Mouse (Mus musculus) gastrocnemius, adult 2 months (tissue): Measurements from ENCODE around the gene Spc24. TPM values are rescaled to one million over a fixed set of nuclear protein-coding genes. Genes with fewer than 3 reads are reported as not detected.

ENCODE experiments used
- DNase-seq: peaks from one replicate; pipeline ENCODE4 v3.0.0; 2022
- H3K27ac ChIP-seq: fragments of 200-600 bp; 2 replicates; pipeline ENCODE4 v1.8.1; 2022; ENCODE audit warnings: mild to moderate bottlenecking
- H3K4me3 ChIP-seq: fragments of 200-600 bp; 2 replicates; pipeline ENCODE4 v1.8.1; 2022; ENCODE audit warnings: mild to moderate bottlenecking, moderate library complexity
- CTCF ChIP-seq: fragments of 200-600 bp; IDR thresholded peaks from 2 replicates; pipeline ENCODE4 v1.8.1; 2022; ENCODE audit warnings: antibody characterized with exemption, mild to moderate bottlenecking, moderate library complexity
- intact Hi-C: fragments of 180-260 bp; cut with DNase I; formaldehyde crosslinking; loops from one replicate; pipeline ENCODE4 v1.15.1; 2025
- microRNA-seq: library from miRNA; unstranded; fragments of <30 nt; microRNA quantifications from one replicate; pipeline ENCODE4 v1.2.0, GENCODE M21; 2021
- total RNA-seq, 2 experiments: library from RNA; stranded (reverse); gene quantifications; 2 replicates each; pipeline ENCODE4 v1.2.3; 2021

The Spc24 gene
- total RNA-seq, 2 experiments from 2014 or later, result 0.50 to 0.89 TPM

- Histone ChIP-seq H3K27ac (no peak overlapping the region), H3K4me3 (no peak overlapping the region)
- intact Hi-C loops, result no loop called here
- no peak for TF ChIP-seq CTCF
- no peak for DNase-seq
Observed at GRCm38 (mm10) chr9:21706586-21707265, 53.4 kb downstream of the Spc24 start.

- DNase-seq, result no peak
- H3K27ac ChIP-seq, result no peak overlapping the region
- TF ChIP-seq CTCF, result no peak
- intact Hi-C loops, result no loop called here
- no peak overlapping the region for H3K4me3 ChIP-seq
Observed at GRCm38 (mm10) chr9:21706085-21706484, 54.0 kb downstream of the Spc24 start.

Small RNA genes lying within 50 kb of the gene (microRNA-seq; reads per million reads assigned to microRNA genes)
- gene Mir7083, result 3.6 reads per million

Other genes with a start within 250 kb of the Spc24 start
- 1 to 10 TPM in 1 of 2 experiments, under 1 TPM in 1; 0.74 to 1.3 TPM for gene AB124611, start 234.1 kb downstream of the Spc24 start, total RNA-seq
- gene Carm1, start 213.4 kb downstream of the Spc24 start, total RNA-seq, result 10 to 100 TPM; 54.6 to 57.2 TPM
- gene Timm29, start 167.6 kb downstream of the Spc24 start, total RNA-seq, result 10 to 100 TPM; 44.1 to 48.3 TPM
- 1 to 10 TPM; 5.8 to 6.9 TPM for gene Yipf2, start 167.5 kb downstream of the Spc24 start, total RNA-seq
- gene Smarca4, start 144.1 kb downstream of the Spc24 start, total RNA-seq, result 10 to 100 TPM; 39.0 to 40.7 TPM
- 1 to 10 TPM; 2.9 to 3.3 TPM for gene Ldlr, start 36.8 kb downstream of the Spc24 start, total RNA-seq
- gene Kank2, start 38.4 kb upstream of the Spc24 start, total RNA-seq, result 10 to 100 TPM; 11.5 to 16.6 TPM
- gene Angptl8, start 75.2 kb upstream of the Spc24 start, total RNA-seq, result not detected
- 10 to 100 TPM in 1 of 2 experiments, 1 to 10 TPM in 1; 9.4 to 10.5 TPM for gene Dock6, start 92.3 kb upstream of the Spc24 start, total RNA-seq
- gene Rab3d, start 157.9 kb upstream of the Spc24 start, total RNA-seq, result 1 to 10 TPM; 2.6 to 3.5 TPM
- gene Ccdc159, start 167.2 kb upstream of the Spc24 start, total RNA-seq, result 1 to 10 TPM in 1 of 2 experiments, under 1 TPM in 1; 0.66 to 1.1 TPM
- gene Tmem205, start 167.3 kb upstream of the Spc24 start, total RNA-seq, result 10 to 100 TPM; 11.6 to 11.8 TPM
- under 1 TPM; 0.36 to 0.98 TPM for gene Plppr2, start 176.7 kb upstream of the Spc24 start, total RNA-seq
- 1 to 10 TPM; 1.7 to 3.1 TPM for gene Swsap1, start 195.5 kb upstream of the Spc24 start, total RNA-seq
- under 1 TPM; 0.23 to 0.25 TPM for gene Epor, start 203.2 kb upstream of the Spc24 start, total RNA-seq
- under 1 TPM; 0.28 to 0.69 TPM for gene Rgl3, start 229.1 kb upstream of the Spc24 start, total RNA-seq
- not detected for gene Ccdc151, start 242.3 kb upstream of the Spc24 start, total RNA-seq
- 10 to 100 TPM; 27.8 to 32.6 TPM for gene Prkcsh, start 242.5 kb upstream of the Spc24 start, total RNA-seq